Mouse (Mus musculus) brain, adult 2 months (tissue): ENCODE measurements around the gene Grn.

ENCODE experiments used
- DNase-seq: peaks from one replicate; pipeline ENCODE4 v3.0.0; 2011; ENCODE audit warnings: low read depth, low spot score

Gene Grn

GRCm38 (mm10) chr11:102441434-102441833 is 11.3 kb downstream of the Grn start:
- DNase-seq: peak; percentile 51

GRCm38 (mm10) chr11:102442089-102442488 is 12.0 kb downstream of the Grn start:
- DNase-seq: no peak

GRCm38 (mm10) chr11:102443740-102444139 is 13.6 kb downstream of the Grn start:
- no peak for DNase-seq

- no peak for DNase-seq
Measured at GRCm38 (mm10) chr11:102444321-102444720, 14.2 kb downstream of the Grn start.

- DNase-seq: no peak
Measured at GRCm38 (mm10) chr11:102444781-102445180, 14.7 kb downstream of the Grn start.

GRCm38 (mm10) chr11:102445264-102445890 is 15.3 kb downstream of the Grn start:
- DNase-seq: peak; percentile 76

- DNase-seq: peak; percentile 57
Measured at GRCm38 (mm10) chr11:102445891-102446361, 15.8 kb downstream of the Grn start.

- DNase-seq: peak; percentile 79
Measured at GRCm38 (mm10) chr11:102446581-102447461, 16.7 kb downstream of the Grn start.

- DNase-seq: peak; percentile 81
Measured at GRCm38 (mm10) chr11:102447497-102447896, 17.4 kb downstream of the Grn start, which contains the start of gene Fam171a2. Fam171a2 (minus strand) TSS chr11:102447682.

- DNase-seq: peak; percentile 91
Measured at GRCm38 (mm10) chr11:102448327-102448726, 18.2 kb downstream of the Grn start.

- peak; percentile 93 for DNase-seq
Measured at GRCm38 (mm10) chr11:102449043-102450008, 19.2 kb downstream of the Grn start.

GRCm38 (mm10) chr11:102453131-102453530 is 23.0 kb downstream of the Grn start:
- no peak for DNase-seq

- peak; percentile 72 for DNase-seq
Measured at GRCm38 (mm10) chr11:102455740-102456396, 25.8 kb downstream of the Grn start.

GRCm38 (mm10) chr11:102460541-102460940 is 30.4 kb downstream of the Grn start:
- no peak for DNase-seq

GRCm38 (mm10) chr11:102461764-102462163 is 31.6 kb downstream of the Grn start:
- no peak for DNase-seq

GRCm38 (mm10) chr11:102464901-102465300 is 34.8 kb downstream of the Grn start:
- no peak for DNase-seq

- DNase-seq: peak; percentile 93
Measured at GRCm38 (mm10) chr11:102465713-102466436, 35.8 kb downstream of the Grn start.

- peak; percentile 96 for DNase-seq
Measured at GRCm38 (mm10) chr11:102467041-102467631, 37.0 kb downstream of the Grn start.

- DNase-seq: no peak
Measured at GRCm38 (mm10) chr11:102469648-102470357, 39.7 kb downstream of the Grn start, which contains the start of gene Itga2b. Itga2b (minus strand) TSS chr11:102470122.
